Mouse (Mus musculus) induced T-regulatory cell, adult 2 months (primary cell): Measurements from ENCODE around the gene Golph3l.
A peak's percentile ranks its signal among the peaks of the same experiment; 100 is the strongest.
"Not testable (repeated sequence)": the region's sequence is repeated elsewhere in the genome, so short reads cannot be mapped to it uniquely, and the experiment has no call there.

Source experiments
- DNase-seq: peaks from one replicate; pipeline ENCODE4 v3.0.0-alpha.2; 2012; ENCODE audit warnings: low read depth

The Golph3l gene

DNA sequence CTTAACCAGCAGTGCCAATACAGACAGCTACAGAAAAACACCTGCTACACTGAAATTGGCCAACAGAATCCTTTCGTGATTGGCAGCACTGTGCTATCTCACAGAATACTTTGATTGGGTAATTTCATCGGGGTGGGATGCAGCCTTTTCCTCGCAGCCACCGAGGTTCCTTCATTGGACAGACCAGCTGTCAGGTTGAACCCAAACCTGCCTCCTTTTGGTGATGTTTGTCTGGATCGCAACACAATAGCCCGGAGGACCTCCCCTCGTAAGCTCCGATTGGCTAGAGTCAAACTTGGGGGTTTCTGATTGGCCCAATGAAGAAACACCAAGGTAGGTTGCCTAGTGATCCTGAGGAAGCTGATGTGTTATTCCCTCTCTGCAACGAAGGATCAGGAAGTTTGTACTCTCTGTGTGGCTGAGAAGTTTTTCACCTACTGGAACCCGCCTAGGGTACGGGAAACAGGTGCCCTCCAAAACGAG, at the start of gene Golph3l:
Gene Golph3l, plus strand, starts transcription at position 331 of the 483 bp plus-strand sequence.
- peak; percentile 97 for DNase-seq

DNA sequence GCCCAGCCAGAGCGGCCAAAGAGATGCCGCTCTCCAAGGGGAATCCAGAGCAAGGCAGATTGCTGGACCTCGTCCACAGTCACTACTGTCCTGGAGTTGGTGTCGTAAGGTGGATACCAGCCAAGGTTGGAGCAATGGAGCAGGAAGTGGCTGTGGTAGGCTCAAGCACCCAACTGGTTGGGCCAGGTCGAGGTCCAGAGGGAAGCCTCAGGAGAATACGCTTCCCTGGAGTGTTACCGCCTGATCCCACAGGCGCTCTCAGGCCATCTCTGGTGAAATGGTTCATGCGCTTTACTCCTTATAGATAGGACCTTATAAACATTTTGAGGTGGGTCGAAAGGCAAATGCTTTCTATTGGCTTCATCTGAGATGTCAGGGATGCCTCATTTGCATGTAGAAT, 49.8 kb upstream of the Golph3l start:
- no peak for DNase-seq

DNA sequence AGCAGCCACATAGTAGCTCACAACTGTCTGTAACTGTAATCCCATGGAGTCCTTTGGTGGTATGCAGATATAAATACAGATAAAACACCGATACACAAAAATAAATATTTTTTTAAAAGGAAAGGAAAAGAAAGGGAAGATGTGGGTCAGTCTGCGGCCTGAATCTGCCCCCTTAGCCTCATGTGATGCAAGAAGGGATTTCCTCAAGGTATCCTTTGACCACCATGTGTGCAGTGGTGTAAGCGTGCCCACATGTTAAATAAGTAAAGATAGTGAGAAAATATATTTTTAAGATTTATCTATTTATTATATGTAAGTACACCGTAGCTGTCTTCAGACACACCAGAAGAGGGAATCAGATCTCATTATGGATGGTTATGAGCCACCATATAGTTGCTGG, 48.9 kb upstream of the Golph3l start:
- no peak for DNase-seq

DNA sequence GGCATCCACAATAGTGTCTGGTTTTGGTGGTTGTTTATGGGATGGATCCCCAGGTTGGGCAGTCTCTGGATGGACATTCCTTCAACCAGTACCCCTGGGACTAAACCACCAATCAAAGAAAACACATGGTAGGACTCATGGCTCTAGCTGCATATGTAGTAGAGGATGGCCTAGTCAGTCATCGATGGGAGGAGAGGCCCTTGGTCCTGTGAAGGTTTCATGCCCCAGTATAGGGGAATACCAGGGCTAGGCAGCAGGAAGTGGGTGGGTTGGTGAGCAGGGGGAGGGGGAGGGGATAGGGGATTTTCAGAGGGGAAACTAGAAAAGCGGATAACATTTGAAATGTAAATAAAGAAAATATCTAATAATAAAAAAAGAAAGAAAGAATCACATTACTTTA, 47.5 kb upstream of the Golph3l start:
- DNase-seq = peak; percentile 61

DNA sequence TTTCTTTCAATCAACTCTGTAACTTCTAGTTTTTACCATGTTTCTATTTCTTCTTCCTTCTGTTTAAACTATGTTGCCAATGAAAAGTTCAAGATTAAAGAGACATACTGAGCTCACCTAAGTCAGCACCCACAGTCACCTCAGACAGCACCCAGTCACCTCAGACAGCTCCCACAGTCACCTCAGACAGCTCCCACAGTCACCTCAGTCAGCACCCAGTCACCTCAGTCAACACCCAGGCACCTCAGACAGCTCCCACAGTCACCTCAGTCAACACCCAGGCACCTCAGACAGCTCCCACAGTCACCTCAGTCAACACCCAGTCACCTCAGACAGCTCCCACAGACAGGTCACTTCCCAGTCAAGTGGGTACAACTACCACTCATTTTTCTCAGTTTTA, 46.6 kb upstream of the Golph3l start:
- DNase-seq = peak; percentile 60

DNA sequence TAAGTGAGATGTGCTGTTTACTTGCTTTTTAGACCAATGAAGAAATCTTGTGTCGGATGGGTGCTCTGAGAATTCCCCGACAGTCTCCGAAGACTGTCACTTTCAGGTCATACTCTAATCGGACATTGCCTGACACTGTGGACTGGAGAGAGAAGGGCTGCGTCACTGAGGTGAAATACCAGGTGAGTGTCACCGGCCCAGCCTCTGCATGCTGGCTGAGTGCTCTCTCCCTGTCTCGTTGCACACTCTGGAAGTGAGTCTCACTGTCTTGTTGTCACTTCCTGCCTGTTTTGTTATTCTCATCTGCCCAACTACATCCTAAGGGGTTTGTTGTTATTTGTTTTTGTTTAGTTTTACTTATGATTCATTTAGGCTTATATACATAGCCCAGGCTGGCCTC, 45.8 kb upstream of the Golph3l start:
- DNase-seq = no peak

DNA sequence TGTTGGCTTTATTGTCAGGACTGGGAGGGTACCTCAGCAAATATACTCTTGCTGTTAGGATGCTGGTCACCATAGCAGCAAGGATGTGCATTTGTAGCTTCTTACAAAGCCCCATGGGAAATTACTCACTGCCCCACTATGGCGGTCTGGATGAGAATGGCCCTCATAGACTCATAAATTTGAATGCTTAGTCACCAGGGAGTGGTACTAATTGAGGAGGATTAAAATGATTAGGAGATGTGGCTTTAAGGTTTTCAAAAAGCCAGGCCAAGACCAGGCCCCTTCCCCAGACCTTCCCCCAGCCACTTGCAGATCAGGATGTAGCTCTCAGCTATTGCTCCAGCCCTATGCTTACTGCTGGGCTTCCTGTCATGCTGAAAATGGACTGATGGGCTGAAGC, 38.6 kb upstream of the Golph3l start:
- no peak for DNase-seq

DNA sequence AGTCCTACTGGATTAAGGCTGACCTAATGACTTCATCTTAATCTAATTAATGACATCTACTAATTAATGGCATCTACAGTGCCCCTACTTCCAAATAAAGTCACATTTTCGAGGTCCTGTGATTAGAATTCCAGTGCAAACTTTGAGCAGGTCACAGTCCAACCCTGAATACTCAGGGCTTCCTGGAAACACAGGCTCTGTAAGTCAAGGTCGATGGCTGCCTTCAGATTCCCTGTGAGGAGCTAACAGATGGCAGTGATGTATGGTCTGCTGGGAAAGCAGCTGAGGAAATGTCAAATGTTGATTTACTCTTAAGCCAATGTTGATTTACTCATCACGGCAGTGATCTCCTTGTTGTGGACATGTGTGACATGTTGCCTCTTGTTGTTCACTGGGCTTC, 34.7 kb upstream of the Golph3l start:
- no peak for DNase-seq

DNA sequence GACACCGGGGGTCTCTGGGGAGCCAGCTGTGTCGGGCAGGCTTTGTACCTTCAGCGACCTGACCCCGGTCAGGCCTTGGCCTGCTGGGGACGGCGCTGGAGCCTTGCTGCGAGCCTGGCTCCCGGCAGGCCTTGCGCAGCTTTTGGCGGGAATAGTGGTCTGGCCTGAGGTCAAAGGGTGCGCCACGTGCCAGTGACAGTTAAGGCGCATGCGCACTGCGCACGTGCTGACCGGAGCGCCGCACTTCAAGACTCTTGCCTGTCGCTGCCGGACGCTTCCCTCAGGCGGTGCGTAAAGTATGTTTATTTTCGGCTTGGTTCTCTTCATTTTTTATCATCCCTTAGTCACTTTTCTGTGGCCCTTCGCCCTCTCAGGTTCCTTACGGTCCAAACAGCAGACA, 29.3 kb upstream of the Golph3l start, which contains the start of gene Hormad1:
Gene Hormad1, plus strand, starts transcription at position 241 of the 400 bp plus-strand sequence.
- DNase-seq = no peak

DNA sequence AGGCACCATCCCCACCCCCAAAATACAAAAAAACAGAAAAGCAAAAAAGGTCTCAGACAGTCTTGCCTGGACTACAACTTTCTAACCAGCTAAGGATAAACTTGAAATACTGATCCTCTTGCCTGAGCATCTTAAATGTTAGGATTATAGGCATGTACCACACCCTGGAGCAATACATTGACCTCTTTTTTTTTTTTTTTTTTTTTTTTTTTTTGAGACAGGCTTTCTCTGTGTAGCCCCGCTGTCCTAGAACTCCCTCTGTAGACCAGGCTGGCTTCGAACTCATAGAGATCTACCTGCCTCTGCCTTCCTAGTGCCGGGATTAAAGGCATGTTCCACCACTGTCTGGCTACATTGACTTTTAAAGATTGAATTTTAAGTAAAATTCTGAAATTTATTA, 28.0 kb upstream of the Golph3l start:
- no peak for DNase-seq

DNA sequence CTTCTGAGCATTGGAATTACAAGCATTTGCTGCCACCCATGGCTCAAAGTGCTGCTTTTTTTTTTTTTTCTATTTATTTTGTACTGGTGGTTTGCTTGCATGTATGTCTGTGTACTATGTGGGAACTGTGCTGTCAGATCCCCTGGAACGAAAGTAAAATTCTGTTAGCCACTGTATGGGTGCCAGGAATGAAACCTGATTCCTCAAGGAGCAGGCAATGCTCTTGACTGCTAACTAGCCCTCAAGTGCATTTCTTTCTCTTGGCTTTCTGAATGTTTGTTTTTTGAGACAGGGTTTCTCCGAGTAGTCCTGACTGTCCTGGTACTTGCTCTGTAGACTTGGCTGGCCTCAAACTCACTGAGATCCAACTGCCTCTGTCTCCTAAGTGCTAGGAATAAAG, 26.9 kb upstream of the Golph3l start:
- no peak for DNase-seq

DNA sequence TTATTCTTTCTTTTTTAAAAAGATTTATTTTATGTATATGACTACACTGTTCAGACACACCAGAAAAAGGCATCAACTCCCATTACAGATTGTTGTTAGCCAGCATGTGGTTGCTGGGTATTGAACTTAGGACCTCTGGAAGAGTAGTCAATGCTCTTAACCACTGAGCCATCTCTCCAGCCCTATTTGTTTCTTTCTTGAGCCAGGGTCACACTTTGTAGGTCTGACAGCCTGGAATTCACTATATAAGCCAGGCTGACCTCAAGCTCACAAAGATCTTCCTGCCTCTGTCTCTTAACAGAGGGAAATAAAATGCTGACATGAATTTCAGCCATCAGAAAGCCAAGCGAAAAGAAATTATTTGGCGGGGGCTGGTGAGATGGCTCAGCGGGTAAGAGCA, 19.1 kb upstream of the Golph3l start:
- DNase-seq = no peak

DNA sequence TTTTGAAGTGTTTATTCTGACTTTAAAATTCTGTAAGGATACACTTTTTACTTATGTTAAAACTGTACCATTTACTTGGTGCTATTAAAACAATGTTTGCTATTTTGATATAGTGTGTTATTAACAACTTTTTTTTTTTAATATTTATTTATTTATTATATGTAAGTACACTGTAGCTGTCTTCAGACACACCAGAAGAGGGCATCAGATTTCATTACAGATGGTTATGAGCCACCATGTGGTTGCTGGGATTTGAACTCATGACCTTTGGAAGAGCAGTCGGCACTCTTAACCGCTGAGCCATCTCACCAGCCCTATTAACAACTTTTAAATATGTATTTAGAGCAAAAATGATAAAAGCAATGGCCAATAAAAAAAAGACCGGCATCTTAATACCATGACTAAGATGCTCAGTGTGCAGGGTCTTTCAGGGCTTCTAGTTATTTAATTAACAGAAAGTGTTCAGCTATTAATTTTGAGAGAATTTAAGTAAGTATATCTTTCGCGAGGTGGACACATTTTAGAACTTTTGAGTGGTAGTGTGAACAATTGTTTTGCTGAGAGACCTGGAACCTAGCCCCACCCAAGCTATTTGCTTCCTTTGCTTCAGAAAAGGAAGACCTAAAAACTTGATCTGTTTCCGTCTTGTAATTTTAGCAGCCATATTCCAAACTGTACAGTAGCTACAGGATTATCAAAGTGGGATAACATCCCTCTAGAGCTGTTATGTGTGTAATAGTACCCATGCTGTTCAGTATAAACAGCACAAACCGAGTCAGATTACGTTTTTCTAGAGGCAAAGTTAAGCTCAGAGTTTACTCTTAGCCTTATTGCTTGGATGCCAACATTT, 755 bp upstream of the Golph3l start:
- DNase-seq = no peak

DNA sequence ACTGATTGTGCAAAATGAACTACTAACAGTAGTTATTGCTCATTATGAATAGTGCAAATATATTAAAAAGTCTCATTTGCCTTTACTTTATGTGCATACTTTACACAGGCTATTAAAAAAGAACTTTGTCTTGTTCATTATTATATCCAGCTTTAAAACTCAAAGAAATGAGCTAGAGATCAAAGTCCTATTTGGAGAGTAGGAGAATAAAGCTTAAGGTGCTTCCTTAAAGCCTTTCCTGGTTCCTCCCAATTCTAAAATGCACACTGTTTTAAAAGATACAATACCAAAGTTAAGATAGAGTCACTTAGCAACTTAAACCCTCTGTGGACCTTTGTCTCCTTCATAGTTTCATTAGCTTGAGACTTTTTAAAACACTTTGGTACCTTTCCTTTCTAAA, 10.0 kb downstream of the Golph3l start:
- DNase-seq = no peak

DNA sequence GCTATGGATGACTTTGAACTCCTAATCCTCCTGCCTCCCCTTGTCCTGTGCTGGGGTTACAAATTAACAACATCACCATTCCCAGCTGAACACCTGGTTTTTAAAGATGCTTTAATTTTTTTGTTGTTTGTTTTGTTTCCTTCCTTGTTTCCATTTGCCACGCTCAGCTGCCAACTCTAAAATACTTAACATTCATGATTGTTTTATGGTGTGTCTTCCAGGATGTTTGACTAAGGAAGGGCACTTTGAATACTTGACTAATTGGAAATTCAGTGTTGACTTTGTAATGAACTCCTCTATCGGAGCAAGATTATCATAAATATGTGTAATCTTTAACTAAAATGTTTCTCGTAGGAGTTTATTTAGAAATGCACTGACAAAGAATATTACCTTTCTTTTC, 12.6 kb downstream of the Golph3l start:
- no peak for DNase-seq

DNA sequence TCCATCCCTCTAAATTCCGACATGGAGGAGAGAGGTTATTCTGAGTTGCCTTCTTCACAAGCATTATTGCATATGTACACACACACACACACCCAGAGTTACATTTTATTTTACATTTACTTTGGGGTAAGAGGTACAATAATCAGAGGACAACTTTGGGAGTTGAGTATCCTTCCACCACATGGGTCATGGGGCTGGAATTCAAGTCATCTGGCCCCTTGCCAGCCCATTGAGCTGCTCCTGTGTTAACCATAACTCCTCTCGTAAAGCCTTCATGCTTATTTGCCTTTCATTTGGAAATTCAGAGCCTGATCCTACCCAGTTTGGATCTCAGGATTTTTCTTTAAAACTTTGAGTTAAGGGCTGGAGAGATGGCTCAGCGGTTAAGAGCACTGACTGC, 17.4 kb downstream of the Golph3l start:
- no peak for DNase-seq

DNA sequence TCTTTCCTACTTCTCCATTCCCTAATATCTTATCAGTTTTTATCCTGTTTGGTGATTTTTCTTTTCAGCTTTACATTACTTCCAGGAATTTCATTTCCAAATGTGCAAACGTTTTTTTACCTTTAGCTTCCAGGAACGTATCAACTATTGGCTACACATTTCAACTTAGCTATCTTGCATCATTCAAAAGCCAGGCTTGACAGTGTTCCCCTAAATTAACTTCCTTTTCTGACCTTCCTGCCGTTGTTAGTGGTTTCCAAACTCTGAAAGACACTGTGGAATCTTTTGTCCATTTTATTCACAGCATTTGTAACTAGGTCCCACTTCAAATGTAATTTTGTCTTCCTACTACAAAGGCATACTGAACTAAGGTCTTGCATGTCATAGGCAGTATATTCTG, 20.5 kb downstream of the Golph3l start:
- DNase-seq = no peak

DNA sequence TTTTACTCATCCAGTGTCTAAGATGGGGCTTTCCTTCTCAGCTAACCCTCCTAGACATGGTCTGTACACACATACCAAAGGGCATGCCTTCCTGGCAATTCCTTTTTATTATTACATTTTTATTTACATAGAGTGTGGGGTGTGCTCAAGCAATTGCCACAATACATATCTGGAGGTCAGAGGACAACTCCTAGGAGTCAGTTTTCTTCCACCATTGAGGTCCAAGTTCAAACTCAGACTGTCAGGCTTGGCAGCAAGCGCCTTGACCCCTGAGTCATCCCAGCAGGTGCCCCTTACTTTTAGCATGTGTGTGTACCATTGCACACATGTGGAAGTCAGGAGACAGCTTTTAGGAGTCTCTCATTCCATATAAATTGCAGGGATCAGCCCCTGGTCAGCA, 25.3 kb downstream of the Golph3l start:
- DNase-seq = no peak

DNA sequence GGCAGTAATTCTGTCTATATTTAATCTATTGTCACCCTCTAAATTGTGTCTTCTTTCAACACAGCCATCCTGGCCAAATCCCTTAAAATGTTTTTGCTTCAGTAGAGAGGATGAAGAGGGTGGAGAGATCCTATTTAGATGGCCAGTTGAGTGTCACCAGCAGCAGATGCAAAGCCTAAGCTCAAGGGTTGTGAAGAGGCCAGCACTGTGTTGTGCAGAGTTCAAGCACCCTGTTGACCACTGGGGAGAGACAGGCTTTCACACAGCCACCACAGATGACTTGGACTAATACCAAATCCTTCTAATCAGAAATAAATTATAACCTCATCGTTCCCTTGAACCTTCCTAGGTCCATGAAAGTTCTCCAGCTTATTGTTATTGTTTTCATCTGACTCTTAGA, 29.8 kb downstream of the Golph3l start:
- DNase-seq = no peak

DNA sequence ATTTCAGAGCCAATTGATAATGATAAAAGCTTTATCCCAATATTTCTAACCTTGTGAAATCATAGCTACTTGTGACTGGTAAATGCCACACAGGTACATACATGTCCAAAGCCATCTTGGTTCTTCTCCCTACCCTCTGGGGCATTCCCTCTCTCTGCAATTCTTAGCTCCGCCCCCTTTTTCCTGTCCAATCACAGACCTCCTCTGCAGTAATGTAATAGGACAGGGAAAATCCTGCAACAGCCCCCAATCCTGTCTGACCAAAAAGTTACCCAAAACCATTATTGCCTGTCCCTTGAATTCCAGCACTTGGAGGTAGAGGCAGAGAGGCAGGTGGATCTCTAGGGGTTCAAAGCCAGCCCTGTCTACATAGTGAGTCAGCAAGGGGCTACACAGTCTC, 32.5 kb downstream of the Golph3l start:
- no peak for DNase-seq

DNA sequence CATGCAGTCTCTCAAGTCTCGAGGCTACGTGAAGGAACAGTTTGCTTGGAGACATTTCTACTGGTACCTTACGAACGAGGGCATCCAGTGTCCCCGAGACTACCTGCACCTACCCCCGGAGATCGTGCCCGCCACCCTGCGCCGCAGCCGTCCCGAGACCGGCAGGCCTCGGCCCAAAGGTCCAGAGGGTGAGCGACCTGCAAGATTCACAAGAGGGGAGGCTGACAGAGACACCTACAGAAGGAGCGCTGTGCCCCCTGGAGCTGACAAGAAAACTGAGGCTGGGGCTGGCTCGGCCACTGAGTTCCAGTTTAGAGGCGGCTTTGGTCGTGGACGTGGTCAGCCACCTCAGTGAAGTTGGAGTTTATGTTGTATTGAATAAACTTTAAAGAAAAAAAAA, 33.7 kb downstream of the Golph3l start:
- DNase-seq = not testable (repeated sequence)

DNA sequence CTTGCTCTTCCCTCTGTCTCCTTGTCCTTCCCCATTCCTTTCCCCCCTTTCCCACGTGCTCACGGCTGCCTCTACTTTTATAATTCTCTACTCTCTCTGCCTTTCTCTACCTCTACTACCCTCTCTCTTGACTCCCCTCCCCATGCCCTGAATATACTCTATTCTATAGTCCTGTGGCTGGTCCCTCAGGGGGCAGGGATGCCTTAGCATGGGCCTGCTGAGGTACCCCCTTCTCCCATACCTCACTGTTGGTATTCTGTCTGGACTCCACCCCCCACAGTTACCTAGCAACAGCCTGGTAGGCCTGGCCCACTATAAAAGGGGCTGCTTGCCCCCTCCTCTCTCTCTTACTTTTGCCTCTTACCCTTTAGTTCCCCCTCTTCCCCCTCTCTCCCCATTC, 34.8 kb downstream of the Golph3l start:
- no peak for DNase-seq

DNA sequence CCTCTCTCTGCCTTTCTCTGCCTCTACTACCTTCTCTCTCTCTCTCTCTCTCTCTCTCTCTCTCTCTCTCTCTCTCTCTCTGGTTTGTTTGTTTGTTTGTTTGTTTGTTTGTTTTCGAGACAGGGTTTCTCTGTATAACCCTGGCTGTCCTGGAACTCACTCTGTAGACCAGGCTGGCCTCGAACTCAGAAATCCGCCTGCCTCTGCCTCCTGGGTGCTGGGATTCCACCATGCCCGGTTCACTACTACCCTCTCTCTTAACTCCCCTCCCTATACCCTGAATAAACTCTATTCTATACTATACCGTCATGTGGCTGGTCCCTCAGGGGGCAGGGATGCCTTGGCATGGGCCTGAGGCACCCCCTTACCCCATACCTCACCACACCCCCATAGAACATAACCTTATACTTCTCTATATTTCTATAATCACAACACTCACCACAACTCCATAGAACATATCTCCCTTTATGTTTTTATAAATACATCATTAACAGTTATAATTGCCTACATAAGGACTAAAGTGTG, 35.3 kb downstream of the Golph3l start:
- DNase-seq = not testable (repeated sequence)
